Mouse (Mus musculus) MEL (cell line): ENCODE measurements at regions not wholly inside any gene's neighbourhood (a gene's known extent, or its start where the extent isn't known, plus 50 kb on each side); places are given as distances from the start of the nearest gene placed in this dataset.

Experiments used
- CTCF ChIP-seq, 3 experiments: IDR thresholded peaks in 2 of 3; conservative IDR thresholded peaks in 1 of 3; 2 replicates each; pipeline ENCODE4 v1.5.1; 2011 to 2012; ENCODE audit warnings: low read length in 3 of 3, low read depth in 2 of 3, mild to moderate bottlenecking in 2 of 3, improper control_type of control experiment in 1 of 3, inconsistent platforms in 1 of 3, mixed read lengths in 1 of 3, moderate library complexity in 1 of 3; ENCODE audit not compliant: control insufficient read depth in 1 of 3, insufficient read depth in 1 of 3, poor library complexity in 1 of 3, severe bottlenecking in 1 of 3
- NELFE ChIP-seq: IDR thresholded peaks from 2 replicates; pipeline ENCODE4 v1.6.1; 2011; ENCODE audit warnings: low read depth, low read length, improper control_type of control experiment
- NRF1 ChIP-seq: IDR thresholded peaks from 2 replicates; pipeline ENCODE4 v1.6.1; 2014; ENCODE audit warnings: low read depth, mild to moderate bottlenecking, inconsistent platforms, low read length, improper control_type of control experiment, moderate library complexity; ENCODE audit not compliant: poor library complexity, insufficient read depth, severe bottlenecking
- POLR2A ChIP-seq, 2 experiments: IDR thresholded peaks; 2 replicates each; pipeline ENCODE4 v1.6.1; 2011 to 2012; ENCODE audit warnings: low read length in 2 of 2, mild to moderate bottlenecking in 2 of 2, control low read depth in 1 of 2, improper control_type of control experiment in 1 of 2, low read depth in 1 of 2, moderate library complexity in 1 of 2; ENCODE audit not compliant: control insufficient read depth in 1 of 2, insufficient read depth in 1 of 2, poor library complexity in 1 of 2
- POLR2AphosphoS2 ChIP-seq: IDR thresholded peaks from 2 replicates; pipeline ENCODE4 v1.6.1; 2011; ENCODE audit warnings: low read length, improper control_type of control experiment
- TAL1 ChIP-seq: IDR thresholded peaks from 2 replicates; pipeline ENCODE4 v1.6.1; 2012; ENCODE audit warnings: mild to moderate bottlenecking, inconsistent platforms, low read length, moderate library complexity, mixed read lengths
- USF1 ChIP-seq: IDR thresholded peaks from 2 replicates; pipeline ENCODE4 v1.6.1; 2014; ENCODE audit warnings: low read depth, mild to moderate bottlenecking, inconsistent platforms, low read length, improper control_type of control experiment, moderate library complexity

DNA sequence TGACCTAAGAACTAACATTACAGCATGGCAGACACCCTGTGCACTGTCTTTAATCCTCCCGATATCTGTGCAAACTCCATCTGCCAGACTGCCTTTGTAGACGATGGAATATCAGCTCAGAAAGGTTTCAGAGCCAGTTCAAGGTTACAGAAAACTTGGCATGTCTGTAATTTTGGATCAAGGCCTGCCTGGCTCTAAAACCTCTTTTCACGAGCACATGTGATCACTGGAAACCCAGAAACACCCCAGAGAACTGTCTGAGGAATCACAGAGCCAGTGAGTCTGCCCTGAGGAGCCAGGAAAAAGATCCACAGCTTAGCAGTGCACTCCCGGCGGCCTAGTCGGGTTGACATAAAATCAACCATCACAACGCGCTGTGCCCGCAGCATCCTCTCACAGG lies 149.7 kb upstream of the Fbxo11 start:
- TF ChIP-seq CTCF (IDR thresholded peaks at IDR 0.05 in 2 of 3, conservative IDR thresholded peaks at IDR 0.05 in 1 of 3; ENCODE audit: control insufficient read depth in 1 of 3, insufficient read depth in 1 of 3, low read depth in 2 of 3, low read length in 3 of 3, poor library complexity in 1 of 3, severe bottlenecking in 1 of 3) (no peak), NRF1 (no peak), POLR2A (IDR thresholded peaks at IDR 0.05; ENCODE audit: control insufficient read depth in 1 of 2, insufficient read depth in 1 of 2, low read depth in 1 of 2, low read length in 2 of 2, poor library complexity in 1 of 2) (no peak), NELFE (no peak), USF1 (no peak), TAL1 (no peak), POLR2AphosphoS2 (no peak)
